Mouse (Mus musculus) heart, embryonic 12.5 days (tissue): ENCODE measurements around the gene Cntn4. TPM values are rescaled to one million over a fixed set of nuclear protein-coding genes. Genes with fewer than 3 reads are reported as not detected.

Experiments used
- ATAC-seq: fragments of 200-750 bp; cut with Nextera tagmentation; 2 replicates; pipeline ENCODE4 v1.8.0; 2017; ENCODE audit warnings: moderate TSS enrichment, moderate library complexity; ENCODE audit not compliant: insufficient number of reproducible peaks, low FRiP score
- H3K27ac ChIP-seq: fragments of 300-500 bp; sonication (generic); 2 replicates; pipeline ENCODE4 v1.5.1; 2016; ENCODE audit warnings: mild to moderate bottlenecking, moderate library complexity; ENCODE audit not compliant: poor library complexity, severe bottlenecking
- H3K27me3 ChIP-seq: fragments of 300-500 bp; sonication (generic); replicated peaks from 2 replicates; pipeline ENCODE4 v1.6.1; 2016; ENCODE audit warnings: mild to moderate bottlenecking, moderate library complexity
- H3K36me3 ChIP-seq: fragments of 300-500 bp; sonication (generic); 2 replicates; pipeline ENCODE4 v1.6.1; 2016; ENCODE audit warnings: mild to moderate bottlenecking, moderate library complexity
- H3K4me1 ChIP-seq: fragments of 300-500 bp; sonication (generic); replicated peaks from 2 replicates; pipeline ENCODE4 v1.6.1; 2016; ENCODE audit warnings: mild to moderate bottlenecking
- H3K4me2 ChIP-seq: fragments of 300-500 bp; sonication (generic); 2 replicates; pipeline ENCODE4 v1.6.1; 2016; ENCODE audit warnings: mild to moderate bottlenecking, moderate library complexity
- H3K4me3 ChIP-seq: fragments of 300-500 bp; sonication (generic); 2 replicates; pipeline ENCODE4 v1.5.1; 2016; ENCODE audit warnings: mild to moderate bottlenecking
- H3K9ac ChIP-seq: fragments of 300-500 bp; sonication (generic); 2 replicates; pipeline ENCODE4 v1.6.1; 2016; ENCODE audit warnings: mild to moderate bottlenecking, moderate library complexity
- H3K9me3 ChIP-seq: fragments of 300-500 bp; sonication (generic); replicated peaks from 2 replicates; pipeline ENCODE4 v1.6.1; 2016; ENCODE audit warnings: mild to moderate bottlenecking, moderate library complexity
- WGBS: fragments of 180-500 bp; shearing (Covaris S2); methylation state at CpG from one replicate; pipeline ENCODE4 v1.1.7; 2016; 5-methylcytosine and 5-hydroxymethylcytosine counted together
- polyA plus RNA-seq: library from polyadenylated mRNA; unstranded; fragments of >200 nt; fragmentation: Nextera tagmentation; extraction: Ambion mirVana; gene quantifications from 2 replicates; pipeline ENCODE4 v1.2.1, GENCODE M21; 2016

The Cntn4 gene
- polyA plus RNA-seq, 1 experiment from 2014 or later: 1.9 TPM

DNA sequence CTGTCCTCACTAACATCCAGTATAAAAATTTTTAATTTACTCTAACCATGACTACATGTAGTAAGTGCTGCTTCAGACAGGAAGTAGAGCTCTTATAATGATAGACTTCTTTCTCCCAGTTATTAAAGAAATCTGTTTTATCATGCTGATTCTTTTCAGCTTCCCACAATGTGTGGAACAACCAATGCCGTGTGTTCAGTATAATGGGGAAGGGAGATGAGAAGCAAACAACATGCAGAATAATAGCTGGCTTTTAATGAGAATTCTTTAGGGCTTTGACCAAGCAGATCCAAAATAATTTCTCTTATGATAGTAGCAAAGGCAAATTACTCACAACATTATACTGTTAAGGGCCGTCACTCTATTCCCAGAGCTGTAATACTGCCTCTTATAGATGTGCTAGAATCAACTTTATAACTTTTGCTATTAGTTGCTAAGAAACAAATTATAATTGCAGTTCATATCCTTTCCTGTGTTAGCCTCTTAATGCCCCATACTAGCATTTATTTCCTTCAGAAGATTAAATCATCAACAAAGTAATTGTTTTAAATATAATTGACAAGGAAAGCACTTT lies 710.5 kb downstream of the Cntn4 start:
- H3K4me1 ChIP-seq: no peaks in the 10 kb centered on the region
- no peak overlapping the region for H3K27ac ChIP-seq
- H3K9me3 ChIP-seq: no peaks in the 10 kb centered on the region
- no peak for ATAC-seq
- no peak overlapping the region for H3K4me3 ChIP-seq
- H3K4me2 ChIP-seq: no peak overlapping the region
- H3K9ac ChIP-seq: no peak overlapping the region
- H3K27me3 ChIP-seq: no peaks in the 10 kb centered on the region
- no peaks in the 10 kb centered on the region for H3K36me3 ChIP-seq
- WGBS: 73% methylated on average over 2 of the region's 2 CpGs

- Histone ChIP-seq H3K9me3 (no peaks in the 10 kb centered on the region), H3K4me3 (no peak overlapping the region), H3K27ac (no peak overlapping the region), H3K36me3 (no peaks in the 10 kb centered on the region), H3K4me2 (no peak overlapping the region), H3K4me1 (no peaks in the 10 kb centered on the region), H3K9ac (no peak overlapping the region), H3K27me3 (no peaks in the 10 kb centered on the region)
- ATAC-seq: no peak
- WGBS: 63% methylated on average over 3 of the region's 3 CpGs
Measured at GRCm38 (mm10) chr6:106408014-106408413, 730.6 kb downstream of the Cntn4 start.

DNA sequence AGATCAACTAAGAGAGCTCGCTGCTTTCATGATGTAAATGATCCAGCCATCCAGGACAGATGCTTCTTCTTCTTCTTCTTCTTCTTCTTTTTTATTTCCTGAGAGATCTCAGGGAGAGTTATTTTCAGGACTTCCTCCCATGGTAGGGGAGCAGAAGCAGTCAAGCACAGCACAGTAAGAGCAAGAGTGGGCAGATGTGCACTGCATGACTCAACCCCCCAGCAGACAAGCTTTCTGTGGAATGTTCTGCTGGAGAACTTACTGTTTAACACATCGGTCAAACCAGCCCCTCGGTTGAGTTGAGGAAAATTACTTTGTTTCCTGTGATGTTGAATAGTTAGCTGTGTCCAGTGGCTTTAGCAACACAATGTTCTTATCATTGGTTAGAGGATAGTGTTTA lies 731.2 kb downstream of the Cntn4 start:
- H3K27me3 ChIP-seq: no peaks in the 10 kb centered on the region
- ATAC-seq: no peak
- H3K4me2 ChIP-seq: no peak overlapping the region
- no peaks in the 10 kb centered on the region for H3K9me3 ChIP-seq
- no peak overlapping the region for H3K4me3 ChIP-seq
- no peaks in the 10 kb centered on the region for H3K4me1 ChIP-seq
- no peaks in the 10 kb centered on the region for H3K36me3 ChIP-seq
- WGBS: 66% methylated on average over 3 of the region's 3 CpGs
- no peak overlapping the region for H3K27ac ChIP-seq
- no peak overlapping the region for H3K9ac ChIP-seq

- Histone ChIP-seq H3K9ac (no peak overlapping the region), H3K9me3 (no peaks in the 10 kb centered on the region), H3K27ac (no peak overlapping the region), H3K4me1 (no peaks in the 10 kb centered on the region), H3K4me2 (no peak overlapping the region), H3K4me3 (no peak overlapping the region), H3K27me3 (no peaks in the 10 kb centered on the region), H3K36me3 (no peaks in the 10 kb centered on the region)
- no peak for ATAC-seq
Measured at GRCm38 (mm10) chr6:106422947-106423346, 745.5 kb downstream of the Cntn4 start.

GRCm38 (mm10) chr6:106423471-106423870 lies 746.0 kb downstream of the Cntn4 start:
- no peaks in the 10 kb centered on the region for H3K36me3 ChIP-seq
- no peaks in the 10 kb centered on the region for H3K4me1 ChIP-seq
- H3K27ac ChIP-seq: no peak overlapping the region
- no peak overlapping the region for H3K4me2 ChIP-seq
- WGBS: 79% methylated on average over 2 of the region's 2 CpGs
- H3K27me3 ChIP-seq: no peaks in the 10 kb centered on the region
- H3K4me3 ChIP-seq: no peak overlapping the region
- no peaks in the 10 kb centered on the region for H3K9me3 ChIP-seq
- no peak for ATAC-seq
- H3K9ac ChIP-seq: no peak overlapping the region

- H3K9me3 ChIP-seq: no peaks in the 10 kb centered on the region
- no peaks in the 10 kb centered on the region for H3K36me3 ChIP-seq
- ATAC-seq: no peak
- H3K27me3 ChIP-seq: no peaks in the 10 kb centered on the region
- no peak overlapping the region for H3K27ac ChIP-seq
- no peaks in the 10 kb centered on the region for H3K4me1 ChIP-seq
- H3K4me2 ChIP-seq: no peak overlapping the region
- no peak overlapping the region for H3K9ac ChIP-seq
- WGBS: 73% methylated on average over 3 of the region's 3 CpGs
- H3K4me3 ChIP-seq: no peak overlapping the region
Measured at GRCm38 (mm10) chr6:106426615-106427014, 749.2 kb downstream of the Cntn4 start.

DNA sequence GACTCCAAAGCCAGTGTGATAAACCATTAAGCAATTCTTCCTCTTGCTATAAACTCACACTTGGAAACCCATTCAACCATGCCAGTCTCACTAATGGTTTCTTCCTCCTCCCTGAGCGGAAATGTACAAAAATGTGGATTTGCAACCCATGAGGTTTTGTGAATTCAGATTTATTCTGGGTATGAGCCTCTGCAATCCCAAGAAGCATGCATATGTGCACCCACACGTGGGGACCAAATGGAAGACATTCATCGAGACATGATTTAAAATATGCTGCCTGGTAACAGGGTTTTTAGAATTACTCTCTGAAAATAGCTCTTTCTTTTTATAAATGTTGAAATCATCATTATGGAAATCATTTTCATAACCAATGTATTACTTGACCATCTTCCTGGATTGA lies 754.0 kb downstream of the Cntn4 start:
- H3K4me3 ChIP-seq: no peak overlapping the region
- no peak overlapping the region for H3K4me2 ChIP-seq
- no peaks in the 10 kb centered on the region for H3K27me3 ChIP-seq
- H3K4me1 ChIP-seq: no peaks in the 10 kb centered on the region
- no peak for ATAC-seq
- no peaks in the 10 kb centered on the region for H3K36me3 ChIP-seq
- H3K9me3 ChIP-seq: no peaks in the 10 kb centered on the region
- H3K9ac ChIP-seq: no peak overlapping the region
- 79% methylated on average over 3 of the region's 3 CpGs for WGBS
- no peak overlapping the region for H3K27ac ChIP-seq

GRCm38 (mm10) chr6:106440786-106441185 lies 763.3 kb downstream of the Cntn4 start:
- H3K4me1 ChIP-seq: no peaks in the 10 kb centered on the region
- H3K36me3 ChIP-seq: no peaks in the 10 kb centered on the region
- no peak overlapping the region for H3K9ac ChIP-seq
- H3K27ac ChIP-seq: no peak overlapping the region
- 59% methylated on average over 1 of the region's 1 CpGs for WGBS
- no peak for ATAC-seq
- H3K27me3 ChIP-seq: no peaks in the 10 kb centered on the region
- no peaks in the 10 kb centered on the region for H3K9me3 ChIP-seq
- H3K4me2 ChIP-seq: no peak overlapping the region
- H3K4me3 ChIP-seq: no peak overlapping the region

DNA sequence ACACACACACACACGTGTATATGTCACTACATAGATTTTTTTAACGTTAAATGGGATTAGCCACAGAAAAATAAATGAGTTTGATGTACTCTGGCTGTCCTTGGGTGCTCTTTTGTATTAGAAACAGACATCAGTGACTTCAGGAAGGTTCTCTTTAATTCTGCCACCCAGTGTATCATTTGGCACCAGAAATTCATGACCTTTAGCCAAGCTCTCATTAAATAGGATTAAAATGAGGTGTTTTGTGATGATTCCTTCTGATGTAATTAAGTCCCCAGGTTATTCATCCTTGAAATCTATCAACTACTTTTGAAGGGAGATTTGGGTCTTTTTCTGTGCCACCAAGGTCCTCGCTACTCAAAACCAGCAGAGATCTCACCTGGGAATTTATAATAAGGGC lies 763.8 kb downstream of the Cntn4 start:
- no peak overlapping the region for H3K27ac ChIP-seq
- no peaks in the 10 kb centered on the region for H3K27me3 ChIP-seq
- ATAC-seq: no peak
- H3K4me1 ChIP-seq: no peaks in the 10 kb centered on the region
- no peak overlapping the region for H3K4me3 ChIP-seq
- no peaks in the 10 kb centered on the region for H3K36me3 ChIP-seq
- no peaks in the 10 kb centered on the region for H3K9me3 ChIP-seq
- H3K4me2 ChIP-seq: no peak overlapping the region
- WGBS: 68% methylated on average over 3 of the region's 3 CpGs
- H3K9ac ChIP-seq: no peak overlapping the region

GRCm38 (mm10) chr6:106454131-106454838 lies 776.8 kb downstream of the Cntn4 start:
- WGBS: 62% methylated on average over 3 of the region's 3 CpGs
- H3K9me3 ChIP-seq: no peaks in the 10 kb centered on the region
- no peak for ATAC-seq
- no peak overlapping the region for H3K4me2 ChIP-seq
- no peak overlapping the region for H3K9ac ChIP-seq
- no peaks in the 10 kb centered on the region for H3K4me1 ChIP-seq
- H3K27ac ChIP-seq: no peak overlapping the region
- H3K36me3 ChIP-seq: no peaks in the 10 kb centered on the region
- no peak overlapping the region for H3K4me3 ChIP-seq
- H3K27me3 ChIP-seq: no peaks in the 10 kb centered on the region

DNA sequence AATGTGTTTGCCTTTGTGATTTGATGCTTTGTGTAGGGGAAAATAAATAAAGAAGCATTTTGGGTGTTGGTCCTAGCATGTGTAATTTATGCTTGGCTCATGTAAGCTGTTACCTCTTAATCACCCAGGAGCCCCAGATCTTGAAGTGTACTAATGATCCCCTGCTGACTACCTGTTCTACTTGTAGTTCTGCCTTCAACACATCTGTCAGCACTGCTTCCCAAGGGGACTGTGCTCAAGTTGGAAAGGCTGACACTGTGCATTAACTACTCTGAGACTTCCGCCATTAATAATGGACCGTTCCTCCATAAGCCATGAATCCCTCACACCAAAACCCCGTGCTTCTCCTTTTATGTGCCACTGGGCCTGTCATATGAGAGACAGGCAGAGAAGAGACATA lies 778.2 kb downstream of the Cntn4 start:
- no peak overlapping the region for H3K4me3 ChIP-seq
- no peak overlapping the region for H3K9ac ChIP-seq
- no peaks in the 10 kb centered on the region for H3K36me3 ChIP-seq
- H3K27ac ChIP-seq: no peak overlapping the region
- no peaks in the 10 kb centered on the region for H3K4me1 ChIP-seq
- 77% methylated on average over 3 of the region's 3 CpGs for WGBS
- no peak for ATAC-seq
- H3K27me3 ChIP-seq: no peaks in the 10 kb centered on the region
- H3K4me2 ChIP-seq: no peak overlapping the region
- H3K9me3 ChIP-seq: no peaks in the 10 kb centered on the region

GRCm38 (mm10) chr6:106458166-106458565 lies 780.7 kb downstream of the Cntn4 start:
- H3K9me3 ChIP-seq: no peaks in the 10 kb centered on the region
- H3K4me3 ChIP-seq: no peak overlapping the region
- H3K27me3 ChIP-seq: no peaks in the 10 kb centered on the region
- WGBS: 55% methylated on average over 6 of the region's 6 CpGs
- ATAC-seq: no peak
- H3K27ac ChIP-seq: no peak overlapping the region
- H3K4me1 ChIP-seq: no peaks in the 10 kb centered on the region
- H3K36me3 ChIP-seq: no peaks in the 10 kb centered on the region
- H3K9ac ChIP-seq: no peak overlapping the region
- no peak overlapping the region for H3K4me2 ChIP-seq
